Mouse (Mus musculus) duodenum, adult 2 months (tissue): ENCODE results near the gene Prss41. TPM values are rescaled to one million over a fixed set of nuclear protein-coding genes. Genes with fewer than 3 reads are reported as not detected.

Source experiments
- polyA plus RNA-seq: library from polyadenylated mRNA; depleted of rRNA; stranded (reverse); fragments of >200 nt; gene quantifications from 2 replicates; pipeline ENCODE4 v1.2.3, GENCODE M21; 2012; ENCODE audit warnings: low replicate concordance; rRNA removed

Prss41 gene
- polyA plus RNA-seq: 2.4 and 2.8 TPM in 2 replicates

DNA sequence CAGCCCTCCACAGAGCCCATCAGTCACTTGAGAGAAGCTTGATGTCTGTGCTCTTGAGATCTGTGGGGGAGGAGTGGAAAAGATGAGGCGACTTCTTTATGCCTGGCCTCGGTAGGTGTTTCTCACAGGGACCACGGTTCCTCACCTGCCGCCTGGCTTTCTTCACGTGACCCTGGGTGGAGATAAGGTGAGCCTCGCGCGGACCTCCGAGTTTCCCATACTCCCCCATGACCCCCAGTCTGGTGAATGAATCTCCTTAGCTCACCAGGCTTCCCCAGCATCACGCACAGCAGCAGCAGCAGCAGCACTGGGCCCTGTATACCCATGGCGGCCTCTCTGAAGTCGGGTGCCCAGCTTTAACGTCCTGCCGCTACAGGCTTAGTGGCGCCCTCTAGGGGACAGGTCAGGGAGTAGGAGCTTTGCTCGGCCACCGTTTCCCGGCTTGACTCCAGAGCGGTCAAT is at the start of gene Prss41, which contains the start of gene Prss32:
Prss41 (minus strand) TSS at position 361 of the 462 bp plus-strand sequence.
Prss32 (plus strand) TSS at position 44 of the 462 bp plus-strand sequence.

GRCm38 (mm10) chr17:23880576-23880975 is 36.6 kb upstream of the Prss41 start, which contains the start of the genes Dcpp1 and Dcpp2:
Gene Dcpp1, plus strand, starts transcription at chr17:23880876.
Gene Dcpp2, plus strand, starts transcription at chr17:23880880.

DNA sequence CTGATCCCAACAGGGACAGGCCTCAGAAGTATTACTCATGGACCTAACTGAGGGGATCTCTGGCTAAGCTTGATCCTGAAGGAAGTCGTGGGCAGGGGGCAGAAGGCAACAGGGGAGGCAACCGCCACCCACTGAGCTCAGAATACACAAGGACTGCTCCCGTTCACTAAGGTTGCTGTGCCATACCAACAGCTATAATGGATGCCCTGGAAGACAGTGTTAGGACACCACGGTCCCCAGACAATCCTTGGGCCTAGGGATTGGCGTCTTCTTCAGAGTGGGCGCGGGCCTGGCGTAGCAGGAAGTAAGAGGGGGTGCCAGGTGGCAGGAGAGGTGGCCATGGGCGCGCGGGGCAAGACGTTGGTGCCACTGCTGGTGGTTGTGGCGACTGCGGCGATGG is 23.8 kb upstream of the Prss41 start, which contains the start of gene Prss21:
Prss21 (plus strand) TSS at position 301 of the 400 bp plus-strand sequence.

GRCm38 (mm10) chr17:23836006-23836575 is 7.9 kb downstream of the Prss41 start, which contains the start of gene Prss33:
Gene Prss33, minus strand, starts transcription at chr17:23836056.

GRCm38 (mm10) chr17:23829064-23829619 is 14.8 kb downstream of the Prss41 start, which contains the start of gene Elob:
Gene Elob, minus strand, starts transcription at chr17:23829136.

GRCm38 (mm10) chr17:23790269-23791078 is 53.5 kb downstream of the Prss41 start, which contains the start of gene Srrm2:
Gene Srrm2, plus strand, starts transcription at chr17:23790532.

Other genes with a start within 250 kb of the Prss41 start
- 6.5 and 13.2 TPM in 2 replicates for gene Zfp13, start 244.7 kb downstream of the Prss41 start, polyA plus RNA-seq
- not detected in 2 replicates for gene Zscan10, start 243.3 kb downstream of the Prss41 start, polyA plus RNA-seq
- gene Mmp25, start 198.9 kb downstream of the Prss41 start, polyA plus RNA-seq: 0.81 and 1.5 TPM in 2 replicates
- 5.3 and 6.5 TPM in 2 replicates for gene Bicdl2, start 183.7 kb downstream of the Prss41 start, polyA plus RNA-seq
- 423 and 457 TPM in 2 replicates for gene Hcfc1r1, start 170.6 kb downstream of the Prss41 start, polyA plus RNA-seq
- gene Thoc6, start 170.3 kb downstream of the Prss41 start, polyA plus RNA-seq: 22.7 and 23.3 TPM in 2 replicates
- gene Tnfrsf12a, start 166.7 kb downstream of the Prss41 start, polyA plus RNA-seq: 16.8 and 17.2 TPM in 2 replicates
- 0.44 and 1.2 TPM in 2 replicates for gene Cldn6, start 164.9 kb downstream of the Prss41 start, polyA plus RNA-seq
- 0.14 and 0.55 TPM in 2 replicates for gene Cldn9, start 160.1 kb downstream of the Prss41 start, polyA plus RNA-seq
- 0.05 and 0.09 TPM in 2 replicates for gene 1520401A03Rik, start 121.4 kb downstream of the Prss41 start, polyA plus RNA-seq
- 58.5 and 61.5 TPM in 2 replicates for gene Pkmyt1, start 117.8 kb downstream of the Prss41 start, polyA plus RNA-seq
- 144 and 151 TPM in 2 replicates for gene Paqr4, start 103.3 kb downstream of the Prss41 start, polyA plus RNA-seq
- 5.0 and 7.8 TPM in 2 replicates for gene Kremen2, start 98.3 kb downstream of the Prss41 start, polyA plus RNA-seq
- 15.9 and 34.2 TPM in 2 replicates for gene Flywch1, start 72.6 kb downstream of the Prss41 start, polyA plus RNA-seq
- gene Flywch2, start 58.1 kb downstream of the Prss41 start, polyA plus RNA-seq: 3.8 and 6.0 TPM in 2 replicates
- gene Srrm2, start 53.6 kb downstream of the Prss41 start, polyA plus RNA-seq: 340 and 451 TPM in 2 replicates
- gene Elob, start 15.0 kb downstream of the Prss41 start, polyA plus RNA-seq: 480 and 804 TPM in 2 replicates
- 0.11 and 1.1 TPM in 2 replicates for gene Prss33, start 8.1 kb downstream of the Prss41 start, polyA plus RNA-seq
- gene Prss32, start 317 bp downstream of the Prss41 start, polyA plus RNA-seq: 308 and 338 TPM in 2 replicates
- gene Prss21, start 23.9 kb upstream of the Prss41 start, polyA plus RNA-seq: not detected in 2 replicates
- not detected in 2 replicates for gene Dcpp1, start 36.7 kb upstream of the Prss41 start, polyA plus RNA-seq
- not detected in 2 replicates for gene Dcpp2, start 36.7 kb upstream of the Prss41 start, polyA plus RNA-seq
- not detected in 2 replicates for gene Dcpp3, start 73.3 kb upstream of the Prss41 start, polyA plus RNA-seq
- not detected in 2 replicates for gene Sbp, start 97.5 kb upstream of the Prss41 start, polyA plus RNA-seq
- gene Sbpl, start 111.1 kb upstream of the Prss41 start, polyA plus RNA-seq: not detected in 2 replicates
- 22.5 and 226 TPM in 2 replicates for gene Prss30, start 136.4 kb upstream of the Prss41 start, polyA plus RNA-seq
- gene Prss22, start 153.9 kb upstream of the Prss41 start, polyA plus RNA-seq: 0.25 and 0.68 TPM in 2 replicates
- gene Prss27, start 194.0 kb upstream of the Prss41 start, polyA plus RNA-seq: 3.0 and 5.6 TPM in 2 replicates
- gene Kctd5, start 229.3 kb upstream of the Prss41 start, polyA plus RNA-seq: 46.8 and 98.2 TPM in 2 replicates